Mouse (Mus musculus) urinary bladder, adult 18-20 months (tissue): ENCODE results near the gene Kif26b.

Experiments used
- DNase-seq, 2 experiments: peaks; one replicate each; pipeline ENCODE4 v3.0.0; 2022; ENCODE audit warnings: low spot score in 2 of 2, mixed read lengths in 2 of 2

Gene Kif26b

DNA sequence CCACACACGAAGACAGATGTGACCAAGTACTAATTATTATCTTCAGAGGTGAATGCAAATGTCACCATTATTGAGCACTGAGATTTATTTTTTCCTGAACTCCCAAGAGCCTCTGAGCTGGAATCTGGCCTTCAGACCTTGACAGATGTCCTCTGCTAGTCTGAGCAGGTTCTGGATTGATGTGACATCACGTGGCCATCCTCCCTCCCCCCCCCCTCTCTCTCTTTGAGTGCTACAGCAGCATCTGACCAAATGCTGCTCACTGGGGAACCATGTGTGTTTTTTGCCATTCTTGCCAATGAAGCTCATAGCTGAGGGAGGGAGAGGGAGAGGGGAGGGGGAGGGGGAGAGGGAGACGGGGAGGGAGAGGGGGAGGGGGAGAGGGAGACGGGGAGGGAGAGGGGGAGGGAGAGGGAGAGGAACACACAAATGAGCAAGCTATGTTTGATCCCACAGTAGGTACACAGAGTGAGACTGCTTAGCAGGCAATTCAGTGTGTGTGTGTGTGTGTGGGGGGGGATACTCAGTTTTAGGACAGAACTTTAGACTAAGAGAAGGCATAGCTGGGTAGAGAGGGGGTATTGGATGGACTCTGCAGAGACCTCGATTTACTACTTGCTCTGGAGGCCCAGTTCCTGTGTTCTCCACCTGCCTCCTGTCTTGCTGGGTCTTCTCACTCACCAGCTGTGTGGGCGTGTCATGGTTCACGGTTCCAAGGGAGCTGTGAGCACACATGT is 241.9 kb downstream of the Kif26b start:
- DNase-seq, result no peak

DNA sequence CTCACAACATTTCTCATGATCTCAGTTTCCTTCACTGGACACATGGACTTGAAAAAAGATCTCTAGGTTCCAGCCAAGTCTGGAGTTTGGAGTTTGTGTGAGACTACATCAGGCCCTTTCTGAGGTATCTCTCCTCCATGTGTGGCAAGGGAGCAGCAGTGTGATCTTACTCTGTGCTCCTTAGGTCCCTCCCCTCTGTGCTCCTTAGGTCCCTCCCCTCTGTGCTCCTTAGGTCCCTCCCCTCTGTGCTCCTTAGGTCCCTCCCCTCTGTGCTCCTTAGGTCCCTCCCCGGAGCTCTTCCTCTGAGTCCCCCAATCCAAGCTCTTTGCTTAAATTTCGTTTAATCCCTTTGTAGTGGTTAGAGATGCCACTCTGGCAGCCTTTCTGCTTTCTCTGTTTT is 250.8 kb downstream of the Kif26b start:
- DNase-seq, result no peak

DNA sequence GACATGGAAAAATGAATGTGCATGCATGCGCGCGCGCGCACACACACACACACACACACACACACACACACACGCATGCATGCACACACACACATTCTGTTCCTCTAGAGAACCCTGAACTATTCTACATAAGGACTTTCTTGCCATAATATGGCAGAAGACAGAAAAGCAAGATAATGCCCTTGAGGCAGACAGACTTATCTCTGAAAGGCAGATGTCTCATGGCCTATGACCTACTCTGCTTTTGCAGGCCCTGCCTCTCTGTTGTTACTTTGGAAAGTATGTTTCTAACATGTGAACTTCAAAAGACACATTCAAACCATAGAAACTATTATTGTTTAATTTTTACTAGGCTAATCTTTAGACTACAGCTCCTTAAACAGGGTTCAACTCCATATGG is 255.1 kb downstream of the Kif26b start:
- DNase-seq, result no peak

DNA sequence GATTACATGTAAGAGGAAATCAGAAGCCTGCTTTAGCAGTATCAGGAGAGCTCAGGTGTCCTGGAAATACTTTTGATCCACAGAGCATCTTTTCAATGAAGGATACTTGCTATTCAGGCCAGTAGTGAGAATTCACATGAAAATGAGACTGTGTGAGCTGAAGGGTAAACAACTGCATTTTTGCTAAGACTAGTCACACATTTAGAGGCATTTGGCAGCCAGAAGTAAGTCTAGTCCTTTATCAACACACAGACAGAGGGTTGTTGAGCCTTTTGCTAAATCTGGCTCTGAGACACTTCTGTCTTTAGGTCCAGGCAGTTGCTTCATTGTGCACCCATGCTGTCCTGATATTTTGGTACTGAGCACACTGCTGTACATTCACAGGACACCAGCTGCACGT is 262.3 kb downstream of the Kif26b start:
- no peak for DNase-seq

DNA sequence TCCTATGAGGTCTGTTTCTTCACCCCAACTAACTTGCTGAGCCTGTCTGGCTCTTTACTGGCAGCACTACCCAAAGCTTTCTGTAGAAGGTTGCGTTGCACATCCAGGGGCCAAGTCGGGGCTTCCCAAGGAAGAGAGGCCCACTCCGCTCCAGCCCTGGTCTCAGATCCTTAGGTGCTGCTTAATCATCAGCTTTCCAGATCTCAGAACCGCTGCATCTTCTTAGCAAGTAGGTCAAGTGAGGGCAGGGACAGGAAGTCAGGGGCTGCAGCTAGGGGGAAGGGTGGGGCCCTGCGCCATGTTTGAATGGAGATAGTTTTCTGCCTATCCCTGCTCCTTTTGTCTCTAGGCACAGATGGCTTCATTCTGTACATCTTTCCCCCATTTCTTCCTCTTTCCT is 263.8 kb downstream of the Kif26b start:
- DNase-seq, result no peak

DNA sequence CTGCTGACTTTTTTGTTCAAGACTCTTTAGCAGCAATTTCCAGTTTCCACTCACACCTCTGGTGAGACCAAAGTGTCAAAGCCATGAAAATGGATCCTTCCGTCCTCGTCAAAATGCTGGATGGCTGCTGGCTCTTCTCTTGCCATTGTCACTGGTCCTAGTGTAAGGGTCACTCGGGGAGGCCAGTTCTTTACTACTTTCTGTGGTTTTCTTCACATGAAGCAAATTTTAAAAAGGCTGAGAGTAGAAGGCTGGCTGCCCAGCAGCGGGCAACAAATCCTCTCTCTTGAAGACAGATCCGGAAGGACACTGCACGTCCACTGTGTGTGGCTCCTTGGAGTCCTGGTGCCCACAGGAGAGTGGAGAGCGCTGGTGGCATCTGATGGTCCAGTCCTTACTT is 265.9 kb downstream of the Kif26b start:
- no peak for DNase-seq

DNA sequence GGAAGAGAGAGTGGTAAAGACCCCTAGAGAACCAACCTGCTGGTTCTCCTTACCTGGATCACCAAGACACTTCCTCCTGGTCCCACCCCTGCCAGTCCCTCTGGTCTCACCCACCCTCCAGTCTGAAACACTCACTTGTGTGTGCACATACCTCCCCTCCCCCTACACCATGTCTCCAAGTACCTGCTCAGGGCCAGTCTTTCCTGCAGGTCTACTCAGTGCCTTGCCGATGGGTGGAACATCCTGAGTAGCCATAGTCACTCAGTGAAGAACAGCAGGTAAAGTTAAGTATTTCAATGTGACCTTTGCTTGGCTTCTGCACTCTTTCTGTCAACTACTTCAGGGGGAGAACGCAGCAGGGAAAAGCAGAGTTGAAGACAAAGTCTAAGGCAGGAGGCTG is 268.5 kb downstream of the Kif26b start:
- DNase-seq, result no peak

DNA sequence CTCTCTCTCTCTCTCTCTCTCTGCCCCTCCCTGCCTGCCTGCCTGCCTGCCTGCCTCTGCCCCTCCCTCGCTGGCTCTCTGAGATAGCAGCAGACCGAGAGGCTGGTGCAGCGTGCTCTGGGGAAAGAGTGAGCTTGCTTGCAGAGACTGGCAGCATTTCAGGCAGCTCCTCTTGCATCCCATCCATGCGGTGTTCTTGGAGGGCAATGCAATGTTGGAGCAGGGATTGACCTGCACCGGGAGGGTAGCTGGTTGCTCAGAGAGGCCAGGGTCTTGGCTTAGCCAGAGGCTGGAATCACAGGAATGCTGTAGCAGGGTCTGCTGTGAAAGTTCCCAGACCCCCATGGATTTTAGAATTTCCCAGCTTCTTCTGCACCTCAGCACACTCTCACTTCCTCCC is 269.4 kb downstream of the Kif26b start:
- peak in 1 of 2 experiments; percentile 3 for DNase-seq

DNA sequence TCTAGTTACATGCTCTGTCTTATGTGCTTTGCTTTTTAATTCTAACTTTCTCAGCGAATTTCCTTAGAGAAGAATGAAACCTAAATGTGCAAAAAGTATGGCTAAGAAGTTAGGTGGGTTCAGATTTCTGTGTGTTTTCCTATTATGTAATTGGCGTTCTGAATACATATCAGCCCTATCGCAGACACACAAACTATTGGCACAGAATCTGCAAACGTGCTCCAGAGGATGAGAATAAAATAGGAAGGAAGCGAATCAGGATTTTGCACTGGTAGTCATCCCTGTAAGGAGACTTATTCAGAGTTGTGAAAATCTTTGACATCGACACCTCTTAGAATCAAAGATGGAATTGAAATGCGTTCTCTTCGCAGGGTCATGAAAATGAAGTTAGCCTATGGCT is 270.0 kb downstream of the Kif26b start:
- DNase-seq, result no peak

DNA sequence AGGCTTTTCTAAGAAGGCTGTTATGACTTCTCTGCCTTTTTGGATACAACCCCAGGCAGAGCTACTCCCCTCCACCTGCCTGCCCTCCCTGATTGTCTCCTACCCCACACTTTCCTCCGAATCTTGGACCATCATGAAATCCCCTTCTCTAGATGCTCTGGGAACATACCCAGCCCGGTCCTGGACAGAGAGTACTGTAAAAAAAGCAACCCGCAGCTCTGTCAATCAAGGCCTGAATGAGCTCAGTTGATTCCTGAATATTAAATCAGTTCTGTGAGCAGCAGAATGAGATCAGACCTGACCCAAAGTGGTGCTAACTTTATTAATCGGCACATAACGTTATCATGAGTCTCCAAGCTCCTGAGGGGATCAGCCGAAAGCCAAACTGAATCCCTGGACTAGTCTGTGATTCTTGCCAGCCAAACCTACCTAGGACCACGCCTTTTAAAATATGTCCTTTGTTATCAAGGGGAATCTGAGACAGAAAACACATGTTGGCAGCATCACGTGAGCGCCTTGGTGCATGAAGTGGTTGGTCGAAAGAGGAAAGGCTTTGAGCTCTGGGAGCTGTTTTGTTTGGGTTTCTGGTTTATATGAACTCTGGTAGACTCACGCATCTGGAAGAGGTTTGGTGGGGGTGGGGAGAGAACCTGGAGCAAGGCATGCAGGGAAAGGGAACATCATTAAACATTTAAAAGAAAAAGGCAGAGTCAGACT is 271.1 kb downstream of the Kif26b start:
- DNase-seq, result no peak

DNA sequence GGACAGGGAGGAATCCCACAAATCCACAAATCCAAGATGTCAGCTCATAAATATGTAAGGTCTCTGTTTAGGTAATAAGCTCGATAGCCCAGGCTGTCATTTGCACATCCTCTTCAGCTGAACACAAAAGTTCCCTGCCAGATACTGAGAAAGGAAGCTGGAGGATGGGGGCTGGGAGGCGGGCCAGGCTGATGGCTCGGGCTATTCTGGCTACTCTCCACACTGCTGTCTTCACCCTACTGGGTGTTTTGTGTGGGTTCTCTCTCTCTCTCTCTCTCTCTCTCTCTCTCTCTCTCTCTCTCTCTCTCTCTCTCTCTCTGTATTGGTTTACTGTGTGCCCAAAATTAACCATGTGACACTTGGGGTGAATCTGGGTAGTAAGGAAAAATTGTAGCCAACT is 274.2 kb downstream of the Kif26b start:
- no peak for DNase-seq

DNA sequence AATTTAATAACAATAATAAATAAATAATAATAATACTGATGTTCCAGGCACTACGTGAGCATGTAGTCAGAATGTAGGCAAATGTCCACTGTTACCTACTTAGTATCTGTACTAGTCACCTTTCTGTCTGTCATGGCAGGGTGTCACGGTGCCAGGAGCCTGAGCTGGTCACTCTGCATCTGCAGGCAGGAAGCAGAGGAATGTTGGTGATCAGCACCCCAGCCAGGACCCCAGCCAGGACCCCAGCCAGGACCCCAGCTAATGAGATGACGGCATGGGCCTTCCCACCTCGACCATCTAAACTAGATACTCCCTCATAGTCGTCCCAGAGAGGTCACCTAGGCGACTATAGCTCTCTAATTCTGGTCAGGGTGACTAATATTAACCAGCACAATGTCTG is 288.6 kb downstream of the Kif26b start:
- no peak for DNase-seq

DNA sequence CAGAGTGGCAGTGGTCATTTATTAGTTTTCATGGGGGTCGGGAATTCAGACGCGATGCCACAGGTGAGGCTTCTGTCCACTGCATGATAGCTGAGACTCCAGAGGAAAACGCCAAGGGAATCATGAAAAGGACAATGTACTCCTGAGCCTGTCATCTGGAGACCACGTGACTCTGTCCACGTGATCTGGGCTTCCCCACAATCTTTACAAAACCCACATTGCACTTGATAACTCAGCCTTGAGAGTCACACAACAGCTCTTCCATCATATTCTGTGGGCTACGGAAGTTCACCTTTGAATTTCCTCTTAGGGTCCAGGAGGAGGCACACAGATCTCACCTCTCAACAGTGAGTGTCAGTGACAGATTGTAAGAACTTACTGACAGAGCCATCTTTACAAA is 290.1 kb downstream of the Kif26b start:
- no peak for DNase-seq

- no peak for DNase-seq
These were observed 291.2 kb downstream of the Kif26b start for GRCm38 (mm10) chr1:178820079-178820478.

GRCm38 (mm10) chr1:178820556-178821435 is 291.9 kb downstream of the Kif26b start:
- DNase-seq, result no peak

DNA sequence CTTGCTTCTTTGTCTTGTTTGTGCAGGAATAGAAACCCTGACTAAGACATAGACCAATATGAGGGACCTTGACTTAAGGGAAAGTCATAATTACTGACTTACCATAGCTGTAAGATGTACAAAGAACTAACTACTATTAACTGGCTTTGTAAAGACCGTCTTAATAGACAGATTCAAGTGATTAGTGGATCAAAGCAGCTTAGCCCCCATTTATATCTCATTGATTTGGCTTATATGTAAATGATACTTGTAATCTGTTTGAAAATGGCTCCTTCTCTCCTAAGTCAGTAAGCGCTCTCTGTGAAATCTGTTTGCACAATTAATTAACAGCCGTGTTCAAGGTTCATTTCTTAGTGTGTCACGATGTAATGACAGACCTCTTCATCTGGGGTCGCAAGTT is 295.9 kb downstream of the Kif26b start:
- DNase-seq, result no peak

DNA sequence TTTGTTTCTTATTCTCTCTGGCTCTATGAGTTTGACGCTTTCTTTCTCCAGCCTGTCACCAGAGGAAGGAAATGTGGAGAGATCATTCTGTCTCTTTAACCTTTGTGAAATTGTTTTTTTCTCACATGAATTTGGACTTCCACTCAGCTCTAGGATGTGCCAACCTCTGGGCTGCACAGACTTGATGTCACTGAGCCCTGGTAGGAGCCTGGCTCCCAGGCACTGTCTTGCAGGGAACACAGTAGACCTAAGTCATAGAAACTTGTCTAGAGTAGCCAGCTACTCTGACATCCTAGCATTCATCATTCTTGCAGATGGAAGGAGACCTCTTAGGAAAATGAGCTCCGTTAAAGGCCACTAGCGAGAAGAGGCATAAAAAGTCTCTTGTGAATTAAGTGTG is 298.3 kb downstream of the Kif26b start:
- DNase-seq, result no peak

GRCm38 (mm10) chr1:178829456-178829855 is 300.5 kb downstream of the Kif26b start:
- no peak for DNase-seq

- no peak for DNase-seq
These were observed 303.6 kb downstream of the Kif26b start for GRCm38 (mm10) chr1:178832571-178832970.

- DNase-seq, result no peak
These were observed 306.9 kb downstream of the Kif26b start for GRCm38 (mm10) chr1:178835805-178836204.

DNA sequence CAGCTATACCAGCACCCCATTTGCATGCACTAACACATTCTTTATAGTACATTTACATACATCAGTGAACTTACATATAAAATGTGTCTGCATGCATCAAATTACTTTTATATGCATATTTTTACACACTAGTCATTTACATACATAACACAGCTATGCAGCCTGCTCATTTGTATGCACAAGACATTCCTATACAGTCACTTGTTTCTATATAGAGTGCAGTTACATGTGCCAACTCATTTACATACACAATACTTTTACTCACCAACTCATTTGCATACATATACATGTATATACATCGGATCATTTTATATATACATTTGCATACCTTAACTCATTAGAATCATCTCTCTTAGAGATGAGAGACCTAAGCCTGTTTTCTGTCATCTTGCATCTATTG is 308.1 kb downstream of the Kif26b start:
- no peak for DNase-seq

DNA sequence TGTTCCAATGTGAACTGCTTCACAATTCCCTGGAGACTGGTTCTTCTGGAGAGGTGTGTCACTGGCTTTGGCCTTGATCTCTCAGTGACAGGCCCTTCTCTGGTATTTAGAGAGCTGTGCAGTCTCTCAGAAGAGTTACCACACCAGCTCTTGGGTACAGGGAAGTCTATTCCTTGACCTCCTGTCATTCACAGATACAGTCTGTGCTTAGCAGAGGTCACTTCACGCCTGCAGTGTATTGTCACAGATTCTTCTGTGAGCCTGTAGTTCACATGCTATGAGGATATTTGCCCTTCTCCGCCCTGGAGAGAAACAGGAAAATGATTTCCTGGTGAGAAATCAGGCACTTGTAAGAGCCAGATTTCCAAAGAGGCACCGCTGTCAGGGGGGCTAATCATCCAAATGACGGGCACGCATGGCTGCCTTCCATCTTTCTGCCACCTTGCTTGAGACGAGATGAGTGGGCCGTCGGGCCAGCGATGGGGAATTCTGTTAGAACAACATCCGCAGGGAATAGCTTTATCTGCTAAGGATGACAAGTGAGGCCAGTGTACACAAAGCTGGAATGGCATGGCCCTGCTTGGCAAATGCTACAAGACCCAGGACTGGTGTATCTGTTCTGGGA is 309.9 kb downstream of the Kif26b start:
- DNase-seq, result no peak
